Mouse (Mus musculus) CH12.LX (cell line): Measurements from ENCODE around the gene Eif2d. TPM values are rescaled to one million over a fixed set of nuclear protein-coding genes. Genes with fewer than 3 reads are reported as not detected.
A peak's percentile ranks its signal among the peaks of the same experiment; 100 is the strongest.

Experiments
- DNase-seq: peaks from one replicate; pipeline ENCODE4 v3.0.0-alpha.2; 2013; ENCODE audit errors: extremely low read depth
- H3K27ac ChIP-seq: 2 replicates; pipeline ENCODE4 v1.5.1; 2012; ENCODE audit warnings: low read depth, mild to moderate bottlenecking, control low read depth, moderate library complexity; ENCODE audit not compliant: insufficient read depth
- H3K27me3 ChIP-seq: replicated peaks from 2 replicates; pipeline ENCODE3; 2012; ENCODE audit warnings: inconsistent platforms
- H3K36me3 ChIP-seq, 2 experiments: replicated peaks in 1 of 2; 2 replicates each; pipeline versions ENCODE3 to v1.6.1; 2012; ENCODE audit warnings: inconsistent platforms in 1 of 2, low read length in 1 of 2, mild to moderate bottlenecking in 1 of 2, mixed read lengths in 1 of 2, moderate library complexity in 1 of 2; ENCODE audit not compliant: control insufficient read depth in 1 of 2, insufficient read depth in 1 of 2
- H3K4me1 ChIP-seq, 2 experiments: 2 replicates each; pipeline ENCODE4 v1.6.1; 2012; ENCODE audit warnings: inconsistent platforms in 1 of 2, moderate library complexity in 1 of 2; ENCODE audit not compliant: insufficient read depth in 2 of 2, control insufficient read depth in 1 of 2
- H3K4me2 ChIP-seq: 2 replicates; pipeline ENCODE4 v1.6.1; 2012; ENCODE audit warnings: low read depth, mild to moderate bottlenecking, control low read depth; ENCODE audit not compliant: poor library complexity, insufficient read depth, severe bottlenecking
- H3K4me3 ChIP-seq, 3 experiments: fragments of 150-350 bp in 1 of 3; sonication (generic) in 1 of 3; replicated peaks in 1 of 3; 2 replicates each; pipeline versions ENCODE3 to v1.5.1; 2011 to 2012; ENCODE audit warnings: low read depth in 2 of 3, low read length in 2 of 3, mild to moderate bottlenecking in 2 of 3, moderate library complexity in 2 of 3, control low read depth in 1 of 3, improper control_type of control experiment in 1 of 3, inconsistent platforms in 1 of 3, mixed read lengths in 1 of 3; ENCODE audit not compliant: poor library complexity in 1 of 3
- H3K79me2 ChIP-seq: replicated peaks from 2 replicates; pipeline ENCODE4 v1.6.1; 2012; ENCODE audit warnings: mild to moderate bottlenecking, moderate library complexity; ENCODE audit not compliant: control insufficient read depth, poor library complexity, insufficient read depth, severe bottlenecking; ENCODE audit errors: extremely low read depth
- H3K9ac ChIP-seq: 2 replicates; pipeline ENCODE4 v1.6.1; 2012; ENCODE audit warnings: low read depth, mild to moderate bottlenecking, control low read depth, moderate library complexity; ENCODE audit not compliant: insufficient read depth
- H3K9me3 ChIP-seq: replicated peaks from 2 replicates; pipeline ENCODE3; 2012; ENCODE audit warnings: low read length, inconsistent platforms, mixed read lengths
- CHD1 ChIP-seq: IDR thresholded peaks from 2 replicates; pipeline ENCODE4 v1.6.1; 2012; ENCODE audit warnings: low read depth, low read length, improper control_type of control experiment, inconsistent platforms
- CTCF ChIP-seq, 2 experiments: IDR thresholded peaks in 1 of 2; conservative IDR thresholded peaks in 1 of 2; 2 replicates each; pipeline ENCODE4 v1.5.1; 2011 to 2012; ENCODE audit warnings: low read depth in 2 of 2, low read length in 2 of 2, improper control_type of control experiment in 1 of 2, inconsistent platforms in 1 of 2, mild to moderate bottlenecking in 1 of 2, moderate library complexity in 1 of 2
- E2F4 ChIP-seq: IDR thresholded peaks from 2 replicates; pipeline ENCODE4 v1.6.1; 2011; ENCODE audit warnings: low read depth, low read length, improper control_type of control experiment; ENCODE audit not compliant: insufficient replicate concordance
- ELF1 ChIP-seq: IDR thresholded peaks from 2 replicates; pipeline ENCODE4 v1.6.1; 2014; ENCODE audit warnings: low read depth, mild to moderate bottlenecking, inconsistent platforms, low read length, improper control_type of control experiment
- EP300 ChIP-seq: IDR thresholded peaks from 2 replicates; pipeline ENCODE4 v1.6.1; 2011; ENCODE audit warnings: low read length, improper control_type of control experiment
- ETS1 ChIP-seq: conservative IDR thresholded peaks from 2 replicates; pipeline ENCODE4 v1.6.1; 2012; ENCODE audit warnings: low read depth, mild to moderate bottlenecking, inconsistent platforms, low read length, improper control_type of control experiment, moderate library complexity
- GABPA ChIP-seq: IDR thresholded peaks from 2 replicates; pipeline ENCODE4 v1.6.1; 2012; ENCODE audit warnings: low read depth, low read length, improper control_type of control experiment, inconsistent platforms; ENCODE audit not compliant: insufficient replicate concordance
- IRF4 ChIP-seq: IDR thresholded peaks from 2 replicates; pipeline ENCODE4 v1.6.1; 2014; ENCODE audit warnings: low read depth, mild to moderate bottlenecking, inconsistent platforms, low read length, improper control_type of control experiment
- JUND ChIP-seq: conservative IDR thresholded peaks from 2 replicates; pipeline ENCODE4 v1.6.1; 2011; ENCODE audit warnings: low read depth, low read length, improper control_type of control experiment
- MAFK ChIP-seq: IDR thresholded peaks from 2 replicates; pipeline ENCODE4 v1.6.1; 2011; ENCODE audit warnings: low read length, improper control_type of control experiment; ENCODE audit not compliant: insufficient replicate concordance
- MAX ChIP-seq: IDR thresholded peaks from 2 replicates; pipeline ENCODE4 v1.6.1; 2011; ENCODE audit warnings: low read length, improper control_type of control experiment
- MAZ ChIP-seq: IDR thresholded peaks from 2 replicates; pipeline ENCODE4 v1.6.1; 2012; ENCODE audit warnings: low read depth, mild to moderate bottlenecking, inconsistent platforms, low read length, improper control_type of control experiment, moderate library complexity
- NELFE ChIP-seq: IDR thresholded peaks from 2 replicates; pipeline ENCODE4 v1.6.1; 2011; ENCODE audit warnings: low read depth, low read length, improper control_type of control experiment
- NRF1 ChIP-seq: IDR thresholded peaks from 2 replicates; pipeline ENCODE4 v1.6.1; 2014; ENCODE audit warnings: low read depth, mild to moderate bottlenecking, inconsistent platforms, low read length, improper control_type of control experiment, moderate library complexity
- POLR2AphosphoS2 ChIP-seq: IDR thresholded peaks from 2 replicates; pipeline ENCODE4 v1.6.1; 2011; ENCODE audit warnings: low read depth, low read length, improper control_type of control experiment
- RAD21 ChIP-seq: IDR thresholded peaks from 2 replicates; pipeline ENCODE4 v1.6.1; 2011; ENCODE audit warnings: low read depth, mild to moderate bottlenecking, low read length, improper control_type of control experiment, moderate library complexity
- SMC3 ChIP-seq: IDR thresholded peaks from 2 replicates; pipeline ENCODE4 v1.6.1; 2011; ENCODE audit warnings: low read depth, low read length, improper control_type of control experiment
- TBP ChIP-seq: conservative IDR thresholded peaks from 2 replicates; pipeline ENCODE4 v1.6.1; 2011; ENCODE audit warnings: low read depth, low read length, improper control_type of control experiment
- UBTF ChIP-seq: IDR thresholded peaks from 2 replicates; pipeline ENCODE4 v1.6.1; 2012; ENCODE audit warnings: low read depth, mild to moderate bottlenecking, inconsistent platforms, low read length, improper control_type of control experiment, moderate library complexity
- USF1 ChIP-seq: IDR thresholded peaks from 2 replicates; pipeline ENCODE4 v1.6.1; 2014; ENCODE audit warnings: low read depth, mild to moderate bottlenecking, inconsistent platforms, low read length, improper control_type of control experiment
- ZC3H11A ChIP-seq: IDR thresholded peaks from 2 replicates; pipeline ENCODE4 v1.6.1; 2012; ENCODE audit warnings: low read depth, mild to moderate bottlenecking, inconsistent platforms, low read length, improper control_type of control experiment
- ZKSCAN1 ChIP-seq: IDR thresholded peaks from 2 replicates; pipeline ENCODE4 v1.6.1; 2012; ENCODE audit warnings: low read depth, inconsistent platforms, low read length, improper control_type of control experiment, borderline replicate concordance
- ZNF384 ChIP-seq: IDR thresholded peaks from 2 replicates; pipeline ENCODE4 v1.6.1; 2012; ENCODE audit warnings: low read depth, low read length, improper control_type of control experiment, inconsistent platforms
- dilution Hi-C: fragments of 300-500 bp; cut with MboI; formaldehyde crosslinking; loops from 2 replicates; pipeline ENCODE4 v1.14.3; 2020; ENCODE audit warnings: low sequenced_read_pairs; ENCODE audit not compliant: extremely low pct_unique_long_range_greater_than_20kb, extremely low pct_ligation_motif_present
- in situ Hi-C: fragments of 300-500 bp; cut with MboI; formaldehyde crosslinking; loops from 3 replicates; pipeline ENCODE4 v1.14.3; 2019; ENCODE audit warnings: low sequenced_read_pairs, low pct_ligation_motif_present, low pct_unique_long_range_greater_than_20kb, mixed read lengths
- polyA plus RNA-seq: library from polyadenylated mRNA; unstranded; fragments of >175 nt; gene quantifications from 2 replicates; pipeline ENCODE4 v1.2.1, GENCODE M21; 2012; ENCODE audit warnings: low read depth; ENCODE audit not compliant: insufficient read length
- total RNA-seq, 2 experiments: library from RNA; depleted of rRNA; stranded (reverse); fragments of 300-350 nt in 1 of 2; fragments of >200 nt in 1 of 2; gene quantifications; 2 replicates each; pipeline ENCODE4 v1.2.3; 2012 to 2014

Eif2d gene
- total and polyA plus RNA-seq, 3 experiments, result 46.9 to 57.2 (median 53.0) TPM

DNA sequence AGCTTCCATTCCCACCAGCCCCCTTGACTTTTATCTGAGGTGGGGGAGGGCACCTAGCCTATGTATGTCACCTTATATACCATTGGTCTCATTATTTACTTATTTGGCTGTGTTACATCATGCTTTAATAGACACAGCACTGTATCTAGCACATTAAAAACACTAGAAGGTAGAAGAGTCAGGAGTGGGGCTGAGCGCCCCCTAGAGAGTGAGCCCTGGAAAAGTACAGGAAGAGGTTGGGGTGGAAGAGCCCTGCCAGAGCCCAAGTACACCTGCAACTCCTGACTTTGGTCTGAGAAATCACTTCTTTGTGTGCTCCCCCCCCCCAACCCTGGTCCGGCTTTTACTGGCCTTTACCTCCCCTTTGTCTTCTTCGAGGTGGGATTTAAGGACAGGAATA is 31.0 kb upstream of the Eif2d start:
- Histone ChIP-seq H3K4me3 (no peak overlapping the region), H3K27ac (no peak overlapping the region), H3K9me3 (no peaks in the 10 kb centered on the region), H3K9ac (no peak overlapping the region), H3K4me1 (peaks cover 0 to 6% of the 10 kb centered on the region in 2 experiments; a peak in 2 of 4 replicates), H3K79me2 (no peaks in the 10 kb centered on the region), H3K36me3 (peaks cover 3 to 8% of the 10 kb centered on the region in 2 experiments), H3K27me3 (no peaks in the 10 kb centered on the region), H3K4me2 (no peak overlapping the region)
- no peak for DNase-seq
- TF ChIP-seq CTCF (conservative IDR thresholded peaks at IDR 0.05 in 1 of 2, IDR thresholded peaks at IDR 0.05 in 1 of 2; ENCODE audit: low read depth in 2 of 2, low read length in 2 of 2) (peak; percentile 32 to 77; a peak in 3 of 4 replicates), ZKSCAN1 (no peak), ELF1 (peak; percentile 61), RAD21 (peak; percentile 42), SMC3 (peak; percentile 48)
- dilution Hi-C loops, result no loop called here
- in situ Hi-C loops, result no loop called here

DNA sequence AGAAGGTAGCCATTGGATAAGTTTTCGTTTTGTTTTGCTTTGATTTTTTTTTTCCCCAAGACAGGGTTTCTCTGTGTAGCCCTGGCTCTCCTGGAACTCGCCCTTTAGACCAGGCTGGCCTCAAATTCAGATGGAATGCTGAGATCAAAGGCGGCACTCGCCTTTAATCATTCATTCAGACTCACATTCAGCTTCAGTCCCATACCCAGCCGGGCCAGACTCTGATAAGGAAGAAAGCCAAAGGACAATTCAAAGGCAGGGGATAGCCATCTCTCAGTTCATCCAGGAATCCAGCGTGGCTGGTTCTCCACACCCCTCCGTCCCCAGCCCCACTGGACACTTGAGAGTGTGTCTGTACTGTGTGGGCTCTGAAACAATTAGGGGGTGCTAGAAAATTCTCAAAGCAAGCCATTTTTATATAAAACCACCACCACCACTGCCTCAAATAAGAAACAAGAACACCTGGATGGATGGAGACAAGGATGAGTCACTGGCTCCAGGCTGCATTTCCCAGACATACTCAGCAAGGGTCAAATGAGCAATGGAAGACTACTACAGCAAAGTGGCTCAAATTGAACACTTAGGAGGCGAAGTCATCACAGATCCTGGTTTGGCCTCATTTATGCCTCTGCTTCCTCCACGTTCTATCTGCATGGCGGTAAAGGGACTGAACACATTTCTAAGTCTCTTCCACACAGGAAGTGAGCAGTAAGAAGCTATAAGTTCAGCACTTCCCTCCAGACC is 29.3 kb upstream of the Eif2d start:
- dilution Hi-C loops, result no loop called here

DNA sequence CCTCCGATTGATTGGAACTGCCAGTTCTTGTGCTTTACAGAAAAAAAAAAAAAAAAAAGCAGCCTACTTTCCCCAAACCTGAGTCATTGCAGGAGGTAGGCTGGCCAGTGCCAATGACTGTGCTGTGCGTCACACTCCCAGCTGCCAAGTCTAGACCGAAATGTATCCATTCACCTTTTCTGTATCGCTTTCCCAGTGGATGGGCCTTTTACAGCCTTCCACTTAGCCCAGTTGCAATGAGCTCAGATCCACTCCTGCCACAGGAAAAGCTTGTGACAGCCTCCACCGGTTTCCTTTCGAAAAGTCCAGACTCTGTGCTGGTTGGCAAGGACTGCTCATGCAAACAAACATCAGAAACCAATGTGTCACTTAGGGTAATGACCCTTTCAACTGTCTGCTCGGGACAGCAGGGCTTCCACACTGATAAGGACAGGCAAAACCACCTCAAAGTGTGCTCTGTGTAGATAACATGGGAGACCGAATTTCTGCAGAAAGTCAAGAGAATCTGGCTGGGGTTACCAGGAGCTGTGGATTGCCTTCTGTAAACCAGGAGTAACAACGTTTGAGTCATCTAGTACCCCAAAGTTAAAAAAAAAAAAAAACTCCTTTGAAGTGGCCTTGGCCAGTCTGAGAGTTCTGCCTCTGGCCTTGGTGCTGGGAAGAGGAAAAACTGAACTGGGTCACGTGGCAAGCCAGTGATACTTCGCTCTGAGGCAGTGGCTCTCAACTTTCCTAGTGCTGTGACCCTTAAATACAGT is 26.8 kb upstream of the Eif2d start:
- H3K4me1 ChIP-seq, result peaks cover 0 to 8% of the 10 kb centered on the region in 2 experiments; a peak in 2 of 4 replicates
- no peaks in the 10 kb centered on the region; the same call in 1 of the 2 replicates for H3K79me2 ChIP-seq
- peaks cover 37 to 48% of the 10 kb centered on the region in 2 experiments for H3K36me3 ChIP-seq
- no peak for DNase-seq
- H3K4me3 ChIP-seq, result no peak overlapping the region
- no peaks in the 10 kb centered on the region for H3K27me3 ChIP-seq
- no peaks in the 10 kb centered on the region for H3K9me3 ChIP-seq
- H3K27ac ChIP-seq, result no peak overlapping the region
- no peak overlapping the region for H3K4me2 ChIP-seq
- dilution Hi-C loops, result no loop called here
- in situ Hi-C loops, result no loop called here
- no peak overlapping the region for H3K9ac ChIP-seq
- no peak for TF ChIP-seq ETS1
- no peak for TF ChIP-seq CHD1
- TF ChIP-seq MAZ, result no peak
- no peak for TF ChIP-seq ZC3H11A
- no peak for TF ChIP-seq UBTF
- no peak for TF ChIP-seq ELF1
- no peak for TF ChIP-seq MAX
- TF ChIP-seq GABPA, result no peak
- TF ChIP-seq IRF4, result 0 out of 2 replicates have a peak, but pooled peaks have one; percentile 12
- no peak for TF ChIP-seq E2F4
- no peak for TF ChIP-seq NRF1
- TF ChIP-seq JUND, result no peak
- TF ChIP-seq TBP, result no peak
- TF ChIP-seq NELFE, result no peak
- TF ChIP-seq MAFK, result no peak
- TF ChIP-seq ZNF384, result peak; percentile 82
- no peak for TF ChIP-seq ZKSCAN1
- TF ChIP-seq EP300, result no peak

More for the DNA sequence above, 29.3 kb upstream of the Eif2d start:
- TF ChIP-seq JUND (no peak), USF1 (no peak), MAZ (no peak), POLR2AphosphoS2 (no peak), ZNF384 (no peak)
- Histone ChIP-seq H3K36me3 (peaks cover 15 to 24% of the 10 kb centered on the region in 2 experiments), H3K4me3 (no peak overlapping the region), H3K79me2 (no peaks in the 10 kb centered on the region), H3K4me1 (peaks cover 0 to 8% of the 10 kb centered on the region in 2 experiments; a peak in 2 of 4 replicates), H3K4me2 (no peak overlapping the region), H3K27me3 (no peaks in the 10 kb centered on the region), H3K27ac (no peak overlapping the region), H3K9me3 (no peaks in the 10 kb centered on the region), H3K9ac (no peak overlapping the region)
- DNase-seq, result no peak
- in situ Hi-C loops, result no loop called here
